Mouse (Mus musculus): ENCODE measurements around the gene Nup210l. TPM values are rescaled to one million over a fixed set of nuclear protein-coding genes. Genes with fewer than 3 reads are reported as not detected.

Gene Nup210l
- total and polyA plus RNA-seq, 3 experiments, result 0.15 to 0.22 TPM; not detected in 1

GRCm38 (mm10) chr3:90134483-90134882 is 30.6 kb downstream of the Nup210l start:
- ATAC-seq (ENCODE audit: extremely low read depth, insufficient number of reproducible peaks, low FRiP score, poor library complexity, severe bottlenecking) (no peak), DNase-seq (ENCODE audit: low spot score) (no peak)
- Histone ChIP-seq H3K36me3 (replicated peaks) (no peaks in the 10 kb centered on the region), H3K27me3 (ENCODE audit: insufficient read depth, low read length) (peaks cover 22% of the 10 kb centered on the region), H3K4me1 (ENCODE audit: insufficient read depth, low read depth, low read length) (no peaks in the 10 kb centered on the region), H3K9me3 (replicated peaks) (no peaks in the 10 kb centered on the region), H3K4me3 (ENCODE audit: low read depth, low read length) (no peak overlapping the region)
- TF ChIP-seq POLR2AphosphoS5 (IDR thresholded peaks at IDR 0.05; ENCODE audit: insufficient replicate concordance, low read depth, low read length), result no peak
- no peak for TF ChIP-seq TAL1 (conservative IDR thresholded peaks at IDR 0.05; ENCODE audit: low read depth, low read length)
- no peak for TF ChIP-seq GATA2 (IDR thresholded peaks at IDR 0.05; ENCODE audit: borderline replicate concordance, low read depth, low read length)
- no peak for TF ChIP-seq CTCF (IDR thresholded peaks at IDR 0.05; ENCODE audit: low read depth, low read length)
- TF ChIP-seq GATA1 (IDR thresholded peaks at IDR 0.05; ENCODE audit: borderline replicate concordance, low read length), result no peak

GRCm38 (mm10) chr3:90134993-90135392 is 31.1 kb downstream of the Nup210l start:
- Histone ChIP-seq H3K4me3 (ENCODE audit: low read depth, low read length) (no peak overlapping the region), H3K27me3 (ENCODE audit: insufficient read depth, low read length) (peaks cover 22% of the 10 kb centered on the region), H3K4me1 (ENCODE audit: insufficient read depth, low read depth, low read length) (no peaks in the 10 kb centered on the region), H3K9me3 (replicated peaks) (no peaks in the 10 kb centered on the region), H3K36me3 (replicated peaks) (no peaks in the 10 kb centered on the region)
- no peak for ATAC-seq (ENCODE audit: extremely low read depth, insufficient number of reproducible peaks, low FRiP score, poor library complexity, severe bottlenecking)
- no peak for DNase-seq (ENCODE audit: low spot score)
- TF ChIP-seq GATA1 (IDR thresholded peaks at IDR 0.05; ENCODE audit: borderline replicate concordance, low read length) (no peak), POLR2AphosphoS5 (IDR thresholded peaks at IDR 0.05; ENCODE audit: insufficient replicate concordance, low read depth, low read length) (no peak), CTCF (IDR thresholded peaks at IDR 0.05; ENCODE audit: low read depth, low read length) (no peak), TAL1 (conservative IDR thresholded peaks at IDR 0.05; ENCODE audit: low read depth, low read length) (no peak), GATA2 (IDR thresholded peaks at IDR 0.05; ENCODE audit: borderline replicate concordance, low read depth, low read length) (no peak)

DNA sequence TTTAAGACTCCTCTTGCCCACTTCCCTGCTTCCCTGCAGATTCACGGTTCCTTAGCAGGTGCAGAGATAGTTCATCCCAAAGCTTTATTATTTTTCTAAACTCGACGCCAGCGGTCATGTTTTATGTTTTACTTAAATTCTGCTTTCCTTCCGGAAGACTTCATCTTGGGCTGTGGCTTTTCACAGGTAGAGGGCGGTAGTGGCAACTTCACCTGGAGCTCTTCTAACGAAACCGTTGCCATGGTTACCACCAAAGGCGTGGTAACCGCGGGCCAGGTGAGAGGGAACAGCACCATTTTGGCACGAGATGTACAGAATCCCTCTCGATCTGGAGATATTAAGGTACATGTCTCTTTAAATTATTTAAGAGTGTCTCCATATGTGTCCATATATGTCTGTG is 32.7 kb downstream of the Nup210l start:
- H3K36me3 ChIP-seq (replicated peaks), result no peaks in the 10 kb centered on the region
- ATAC-seq (ENCODE audit: extremely low read depth, insufficient number of reproducible peaks, low FRiP score, poor library complexity, severe bottlenecking), result no peak
- H3K4me1 ChIP-seq (ENCODE audit: insufficient read depth, low read depth, low read length), result no peaks in the 10 kb centered on the region
- H3K9me3 ChIP-seq (replicated peaks), result no peaks in the 10 kb centered on the region
- TF ChIP-seq POLR2AphosphoS5 (IDR thresholded peaks at IDR 0.05; ENCODE audit: insufficient replicate concordance, low read depth, low read length) (no peak), GATA1 (IDR thresholded peaks at IDR 0.05; ENCODE audit: borderline replicate concordance, low read length) (no peak), CTCF (IDR thresholded peaks at IDR 0.05; ENCODE audit: low read depth, low read length) (no peak), TAL1 (conservative IDR thresholded peaks at IDR 0.05; ENCODE audit: low read depth, low read length) (no peak), GATA2 (IDR thresholded peaks at IDR 0.05; ENCODE audit: borderline replicate concordance, low read depth, low read length) (no peak)
- no peak for DNase-seq (ENCODE audit: low spot score)
- H3K4me3 ChIP-seq (ENCODE audit: low read depth, low read length), result no peak overlapping the region
- peaks cover 22% of the 10 kb centered on the region for H3K27me3 ChIP-seq (ENCODE audit: insufficient read depth, low read length)

GRCm38 (mm10) chr3:90137606-90138005 is 33.7 kb downstream of the Nup210l start:
- Histone ChIP-seq H3K4me3 (ENCODE audit: low read depth, low read length) (no peak overlapping the region), H3K36me3 (replicated peaks) (no peaks in the 10 kb centered on the region), H3K27me3 (ENCODE audit: insufficient read depth, low read length) (peaks cover 16% of the 10 kb centered on the region), H3K9me3 (replicated peaks) (no peaks in the 10 kb centered on the region), H3K4me1 (ENCODE audit: insufficient read depth, low read depth, low read length) (no peaks in the 10 kb centered on the region)
- DNase-seq (ENCODE audit: low spot score), result no peak
- no peak for ATAC-seq (ENCODE audit: extremely low read depth, insufficient number of reproducible peaks, low FRiP score, poor library complexity, severe bottlenecking)
- TF ChIP-seq TAL1 (conservative IDR thresholded peaks at IDR 0.05; ENCODE audit: low read depth, low read length) (no peak), POLR2AphosphoS5 (IDR thresholded peaks at IDR 0.05; ENCODE audit: insufficient replicate concordance, low read depth, low read length) (no peak), GATA1 (IDR thresholded peaks at IDR 0.05; ENCODE audit: borderline replicate concordance, low read length) (no peak), CTCF (IDR thresholded peaks at IDR 0.05; ENCODE audit: low read depth, low read length) (no peak), GATA2 (IDR thresholded peaks at IDR 0.05; ENCODE audit: borderline replicate concordance, low read depth, low read length) (no peak)

- ATAC-seq (ENCODE audit: extremely low read depth, insufficient number of reproducible peaks, low FRiP score, poor library complexity, severe bottlenecking) (no peak), DNase-seq (ENCODE audit: low spot score) (no peak)
- TF ChIP-seq POLR2AphosphoS5 (IDR thresholded peaks at IDR 0.05; ENCODE audit: insufficient replicate concordance, low read depth, low read length), result no peak
- TF ChIP-seq GATA1 (IDR thresholded peaks at IDR 0.05; ENCODE audit: borderline replicate concordance, low read length), result no peak
- no peak for TF ChIP-seq GATA2 (IDR thresholded peaks at IDR 0.05; ENCODE audit: borderline replicate concordance, low read depth, low read length)
- TF ChIP-seq CTCF (IDR thresholded peaks at IDR 0.05; ENCODE audit: low read depth, low read length), result no peak
- no peak for TF ChIP-seq TAL1 (conservative IDR thresholded peaks at IDR 0.05; ENCODE audit: low read depth, low read length)
- H3K4me1 ChIP-seq (ENCODE audit: insufficient read depth, low read depth, low read length), result no peaks in the 10 kb centered on the region
- no peaks in the 10 kb centered on the region for H3K9me3 ChIP-seq (replicated peaks)
- H3K27me3 ChIP-seq (ENCODE audit: insufficient read depth, low read length), result peaks cover 10% of the 10 kb centered on the region; the same call in 1 of the 2 replicates
- no peak overlapping the region for H3K4me3 ChIP-seq (ENCODE audit: low read depth, low read length)
- H3K36me3 ChIP-seq (replicated peaks), result no peaks in the 10 kb centered on the region
Measured at GRCm38 (mm10) chr3:90139962-90140361, 36.0 kb downstream of the Nup210l start.

DNA sequence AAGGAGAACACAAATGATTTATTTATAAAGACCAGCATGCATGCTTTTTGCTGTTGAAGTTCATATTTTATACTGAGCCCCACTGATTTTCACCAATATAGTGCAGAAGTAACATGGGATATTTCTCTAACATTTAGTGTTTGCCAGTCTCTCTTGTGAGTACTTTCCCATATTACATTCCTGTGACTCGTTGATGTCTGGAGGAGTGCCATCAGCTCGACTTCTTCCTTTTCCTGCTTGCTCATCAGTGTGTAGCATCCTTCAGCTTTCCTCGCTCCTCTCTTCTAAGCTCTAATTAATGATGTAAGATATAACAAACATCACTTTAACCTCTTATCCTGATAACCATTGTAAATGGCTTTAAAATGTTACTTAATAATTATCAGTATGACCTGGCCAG is 41.5 kb downstream of the Nup210l start:
- no peaks in the 10 kb centered on the region for H3K4me1 ChIP-seq (ENCODE audit: insufficient read depth, low read depth, low read length)
- no peaks in the 10 kb centered on the region for H3K9me3 ChIP-seq (replicated peaks)
- TF ChIP-seq GATA2 (IDR thresholded peaks at IDR 0.05; ENCODE audit: borderline replicate concordance, low read depth, low read length) (no peak), POLR2AphosphoS5 (IDR thresholded peaks at IDR 0.05; ENCODE audit: insufficient replicate concordance, low read depth, low read length) (no peak), GATA1 (IDR thresholded peaks at IDR 0.05; ENCODE audit: borderline replicate concordance, low read length) (no peak), CTCF (IDR thresholded peaks at IDR 0.05; ENCODE audit: low read depth, low read length) (no peak), TAL1 (conservative IDR thresholded peaks at IDR 0.05; ENCODE audit: low read depth, low read length) (no peak)
- H3K4me3 ChIP-seq (ENCODE audit: low read depth, low read length), result no peak overlapping the region
- ATAC-seq (ENCODE audit: extremely low read depth, insufficient number of reproducible peaks, low FRiP score, poor library complexity, severe bottlenecking), result no peak
- no peaks in the 10 kb centered on the region for H3K27me3 ChIP-seq (ENCODE audit: insufficient read depth, low read length)
- no peaks in the 10 kb centered on the region for H3K36me3 ChIP-seq (replicated peaks)
- DNase-seq (ENCODE audit: low spot score), result no peak

Measured in G1E (cell line).